Mouse (Mus musculus): ENCODE measurements around the gene Scml4. TPM values are rescaled to one million over a fixed set of nuclear protein-coding genes. Genes with fewer than 3 reads are reported as not detected.

Gene Scml4
- 9.2 and 9.6 TPM in 2 replicates for polyA plus RNA-seq (2015; fragmentation: Nextera tagmentation; extraction: Ambion mirVana)

DNA sequence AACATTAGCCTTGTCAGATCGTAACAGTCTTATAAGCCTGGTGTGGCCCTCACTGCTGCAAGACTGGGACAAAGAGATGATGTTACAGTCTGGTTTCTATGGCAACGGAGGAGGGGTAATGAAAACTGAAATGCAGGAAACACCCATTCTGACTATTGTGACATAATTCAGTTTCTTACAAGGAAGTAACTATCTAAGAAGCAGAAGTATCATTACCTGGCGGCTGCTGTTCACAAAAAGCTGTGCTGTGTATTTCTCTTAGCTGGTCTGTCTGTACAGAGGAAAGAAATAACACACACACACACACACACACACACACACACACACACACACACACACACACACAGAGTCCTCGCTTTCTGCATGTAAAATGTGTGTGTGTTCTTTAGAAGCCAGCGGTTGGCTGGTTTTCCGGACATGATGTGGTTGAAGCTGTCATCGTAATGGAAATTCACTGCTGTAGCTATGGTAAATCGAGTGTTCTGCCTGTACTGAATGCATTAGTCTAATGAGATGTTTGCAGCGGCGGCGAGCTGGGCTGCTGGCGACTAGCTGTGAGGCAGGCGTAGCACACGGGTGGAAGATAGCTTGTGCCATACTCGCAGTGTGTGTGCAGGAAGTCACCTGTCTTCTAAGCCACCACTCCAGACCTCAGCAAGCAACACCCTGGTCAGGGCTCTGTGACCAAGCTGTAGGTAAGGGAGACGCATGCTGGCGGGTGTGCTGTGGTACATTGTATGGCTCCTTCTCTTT is at the start of gene Scml4:
Gene Scml4 (plus strand): TSS at position 212 of the 753 bp plus-strand sequence.
- H3K9me3 ChIP-seq: no peaks in the 10 kb centered on the region
- peak; percentile 78 for ATAC-seq (replicated peaks)
- H3K4me3 ChIP-seq: peak within 1 kb of the TSS; percentile 42
- peaks cover 54% of the 10 kb centered on the region for H3K4me1 ChIP-seq
- H3K36me3 ChIP-seq: no peaks in the 10 kb centered on the region
- peak within 1 kb of the TSS; percentile 53 for H3K9ac ChIP-seq (replicated peaks)
- H3K27me3 ChIP-seq: peaks cover 8% of the 10 kb centered on the region; the same call in 1 of the 2 replicates
- peak within 1 kb of the TSS; percentile 56 for H3K4me2 ChIP-seq (replicated peaks)
- WGBS: 14% methylated on average over 17 of the region's 17 CpGs
- H3K27ac ChIP-seq (replicated peaks): peak within 1 kb of the TSS; percentile 86

DNA sequence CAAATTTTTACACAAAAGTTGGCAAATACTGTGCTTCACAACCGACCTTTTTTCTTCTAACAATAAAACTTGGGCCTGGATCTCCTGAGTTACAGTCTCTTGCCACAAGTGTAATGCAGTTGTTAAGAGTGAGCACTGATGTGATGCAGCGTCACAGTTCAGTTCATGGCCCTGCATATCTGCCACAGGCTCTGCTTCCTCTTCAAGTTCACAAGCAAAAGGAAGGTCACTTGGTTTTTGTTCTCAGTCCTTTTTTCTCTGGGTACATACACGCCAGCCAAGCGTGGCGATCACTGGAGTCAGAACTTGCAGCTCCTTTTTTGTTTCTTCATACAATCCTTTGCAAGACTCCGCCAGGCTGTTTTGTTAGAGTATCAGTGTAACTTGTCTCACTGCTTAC is 34.2 kb upstream of the Scml4 start:
- H3K36me3 ChIP-seq: peaks cover 62% of the 10 kb centered on the region
- no peak for ATAC-seq (replicated peaks)
- H3K27ac ChIP-seq (replicated peaks): no peak overlapping the region
- no peak overlapping the region for H3K4me3 ChIP-seq
- WGBS: 49% methylated on average over 6 of the region's 6 CpGs
- no peaks in the 10 kb centered on the region for H3K9me3 ChIP-seq
- H3K4me1 ChIP-seq: no peaks in the 10 kb centered on the region
- H3K4me2 ChIP-seq (replicated peaks): no peak overlapping the region
- H3K9ac ChIP-seq (replicated peaks): no peak overlapping the region
- no peaks in the 10 kb centered on the region for H3K27me3 ChIP-seq

DNA sequence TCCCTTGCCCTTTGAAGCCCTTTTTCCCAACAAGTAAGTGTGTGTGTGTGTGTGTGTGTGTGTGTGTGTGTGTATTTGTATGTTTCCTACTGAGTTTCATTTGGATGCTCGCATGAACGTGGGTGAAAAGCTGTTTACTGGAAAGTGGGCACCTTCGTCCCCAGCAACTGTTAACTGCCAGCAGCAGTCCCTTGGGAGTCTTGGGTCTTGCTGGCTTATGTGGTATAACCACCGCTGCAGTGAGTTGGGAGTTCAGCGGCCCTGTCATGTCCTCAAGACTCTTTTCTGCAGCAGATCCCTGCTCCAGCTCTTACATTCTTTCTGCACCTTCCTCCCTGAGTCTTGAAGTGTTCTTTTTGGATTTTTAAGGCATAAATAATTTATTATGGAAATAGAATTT is 33.0 kb upstream of the Scml4 start:
- Histone ChIP-seq H3K4me1 (no peaks in the 10 kb centered on the region), H3K27ac (replicated peaks) (no peak overlapping the region), H3K4me2 (replicated peaks) (no peak overlapping the region), H3K36me3 (peaks cover 61% of the 10 kb centered on the region), H3K9me3 (no peaks in the 10 kb centered on the region), H3K9ac (replicated peaks) (no peak overlapping the region), H3K4me3 (no peak overlapping the region), H3K27me3 (no peaks in the 10 kb centered on the region)
- no peak for ATAC-seq (replicated peaks)
- WGBS: 88% methylated on average over 5 of the region's 5 CpGs

DNA sequence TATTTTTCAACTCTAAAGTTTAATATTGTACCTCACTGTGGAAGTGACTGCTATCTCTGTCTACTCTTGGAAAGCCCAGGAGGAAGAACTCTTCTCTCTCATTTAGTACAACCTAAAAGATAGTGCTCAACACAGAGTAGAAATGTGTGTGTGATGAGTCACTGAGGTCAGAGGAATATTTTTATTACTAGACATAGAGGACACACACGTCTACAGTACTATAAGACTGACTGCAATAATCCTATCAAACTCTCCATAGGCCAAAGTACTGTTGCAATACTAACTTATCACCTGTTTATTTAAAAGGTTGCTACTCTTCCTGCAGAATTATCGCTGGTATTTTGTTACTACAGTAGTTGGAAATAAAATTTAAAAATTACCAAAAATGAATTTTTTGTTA is 30.2 kb upstream of the Scml4 start:
- Histone ChIP-seq H3K4me3 (no peak overlapping the region), H3K4me1 (peaks cover 13% of the 10 kb centered on the region), H3K27ac (replicated peaks) (no peak overlapping the region), H3K9me3 (no peaks in the 10 kb centered on the region), H3K36me3 (peaks cover 41% of the 10 kb centered on the region), H3K9ac (replicated peaks) (no peak overlapping the region), H3K27me3 (no peaks in the 10 kb centered on the region), H3K4me2 (replicated peaks) (no peak overlapping the region)
- 91% methylated on average over 2 of the region's 2 CpGs for WGBS
- ATAC-seq (replicated peaks): no peak

DNA sequence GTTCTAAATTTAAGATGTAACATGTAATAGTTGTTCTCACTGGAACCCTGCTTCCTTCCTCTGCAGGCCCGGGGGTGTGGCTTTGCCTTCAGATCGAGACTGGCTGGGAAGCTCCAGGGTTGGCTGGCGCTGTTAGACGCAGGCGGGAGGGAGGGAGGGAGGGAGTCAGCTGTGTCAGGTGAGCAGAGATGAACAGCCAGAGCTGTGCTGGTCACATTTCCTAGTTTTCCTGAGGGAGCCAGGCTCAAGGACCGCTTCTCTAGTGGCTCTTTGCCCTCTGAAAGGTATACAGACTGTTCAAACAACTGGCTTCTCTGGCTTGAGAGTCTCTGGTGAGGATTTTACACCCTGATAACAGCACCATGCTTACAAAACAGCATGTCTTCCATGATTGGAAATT is 29.8 kb upstream of the Scml4 start:
- peaks cover 13% of the 10 kb centered on the region for H3K4me1 ChIP-seq
- peaks cover 37% of the 10 kb centered on the region for H3K36me3 ChIP-seq
- no peak overlapping the region for H3K27ac ChIP-seq (replicated peaks)
- no peak overlapping the region for H3K9ac ChIP-seq (replicated peaks)
- no peak overlapping the region for H3K4me2 ChIP-seq (replicated peaks)
- H3K9me3 ChIP-seq: no peaks in the 10 kb centered on the region
- H3K27me3 ChIP-seq: no peaks in the 10 kb centered on the region
- WGBS: 53% methylated on average over 6 of the region's 6 CpGs
- ATAC-seq (replicated peaks): no peak
- no peak overlapping the region for H3K4me3 ChIP-seq

DNA sequence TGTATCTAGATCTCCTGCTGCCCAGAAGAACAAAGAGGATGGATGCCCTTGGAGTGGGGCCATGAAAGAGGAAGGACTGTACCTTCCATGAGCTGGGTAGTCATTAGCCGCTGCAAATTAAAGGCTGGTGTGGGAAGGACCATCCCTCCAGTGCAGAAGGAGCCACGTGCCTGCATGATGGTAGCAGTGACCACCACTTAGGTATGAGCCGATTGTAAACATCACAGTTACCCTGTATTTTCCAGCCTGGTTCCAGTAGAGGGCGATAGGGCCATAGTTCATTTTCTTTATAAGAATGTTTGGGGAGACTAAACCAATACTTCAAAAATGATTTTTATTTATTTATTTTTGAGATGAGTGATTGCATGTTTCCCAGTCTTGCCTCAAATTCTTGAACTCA is 27.5 kb upstream of the Scml4 start:
- Histone ChIP-seq H3K4me2 (replicated peaks) (no peak overlapping the region), H3K9ac (replicated peaks) (no peak overlapping the region), H3K9me3 (no peaks in the 10 kb centered on the region), H3K27ac (replicated peaks) (peak overlapping the region; percentile 69), H3K4me1 (peaks cover 18% of the 10 kb centered on the region), H3K4me3 (no peak overlapping the region), H3K27me3 (no peaks in the 10 kb centered on the region), H3K36me3 (peaks cover 34% of the 10 kb centered on the region)
- ATAC-seq (replicated peaks): 0 out of 2 replicates have a peak, but pooled peaks have one; percentile 12
- WGBS: 27% methylated on average over 4 of the region's 4 CpGs

DNA sequence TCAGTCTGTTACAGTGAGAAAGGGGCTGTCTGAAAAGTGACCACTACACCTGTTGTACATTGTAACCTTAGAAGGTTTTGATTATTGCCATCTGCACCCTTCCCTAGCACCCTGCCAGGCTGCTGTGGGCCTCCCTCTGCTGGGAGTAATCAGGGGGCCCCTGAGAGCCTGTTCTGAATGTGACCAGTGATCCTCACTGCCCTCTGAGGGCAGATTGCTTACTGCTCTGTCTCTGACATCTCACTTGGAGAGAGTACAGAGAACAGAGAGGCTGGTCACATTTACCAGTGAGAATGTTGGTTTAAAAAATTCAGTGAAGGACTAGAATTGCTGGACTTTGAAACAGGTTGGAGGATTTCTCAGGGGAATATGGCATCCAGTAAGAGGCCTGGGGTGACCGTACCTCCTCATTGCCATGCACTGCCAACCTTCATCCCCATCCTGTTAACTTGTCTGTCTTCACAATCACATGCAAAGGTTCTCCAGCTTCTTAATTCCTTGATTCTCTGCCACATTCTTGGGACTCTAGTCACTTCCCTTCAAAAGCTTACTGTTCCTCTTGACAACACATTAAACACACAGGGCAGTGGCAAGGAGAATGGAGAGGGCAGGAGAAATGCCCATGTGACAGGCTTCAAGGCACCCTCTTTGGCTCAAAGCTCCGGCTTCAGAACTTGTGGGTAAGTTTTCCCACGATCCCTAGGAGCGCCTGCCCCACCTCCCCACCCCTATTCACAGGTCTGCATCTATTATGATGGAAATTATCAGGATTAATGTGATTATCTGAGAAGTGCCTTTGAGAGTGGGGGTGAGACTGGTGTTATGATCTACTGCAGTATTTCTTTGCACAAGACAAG is 26.1 kb upstream of the Scml4 start:
- H3K4me2 ChIP-seq (replicated peaks): no peak overlapping the region
- peaks cover 22% of the 10 kb centered on the region for H3K36me3 ChIP-seq
- peak overlapping the region; percentile 69 for H3K27ac ChIP-seq (replicated peaks)
- H3K4me3 ChIP-seq: no peak overlapping the region
- no peak overlapping the region for H3K9ac ChIP-seq (replicated peaks)
- no peaks in the 10 kb centered on the region for H3K27me3 ChIP-seq
- WGBS: 13% methylated on average over 4 of the region's 4 CpGs
- H3K9me3 ChIP-seq: no peaks in the 10 kb centered on the region
- H3K4me1 ChIP-seq: peaks cover 18% of the 10 kb centered on the region
- peak; percentile 67 for ATAC-seq (replicated peaks)

DNA sequence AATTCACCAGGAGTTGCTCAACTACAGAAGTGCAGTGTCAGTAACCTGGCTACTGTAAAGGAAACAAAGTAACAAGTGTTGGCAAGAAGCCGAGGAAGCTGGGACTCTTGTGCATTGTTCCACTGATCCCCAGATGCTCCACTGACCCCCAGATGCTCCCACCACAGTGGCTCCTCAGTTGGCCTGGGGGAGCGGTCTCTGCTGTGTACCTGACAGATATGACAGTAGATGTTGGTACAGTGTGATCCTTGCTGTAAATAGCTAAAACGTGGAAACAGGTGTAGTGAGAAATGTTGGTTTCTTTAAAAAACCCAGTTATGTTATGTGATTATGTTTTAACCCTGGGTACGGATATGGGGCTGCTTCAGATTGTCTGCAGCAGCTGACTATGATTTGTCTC is 22.1 kb upstream of the Scml4 start:
- WGBS: 89% methylated on average over 4 of the region's 4 CpGs
- no peak for ATAC-seq (replicated peaks)

DNA sequence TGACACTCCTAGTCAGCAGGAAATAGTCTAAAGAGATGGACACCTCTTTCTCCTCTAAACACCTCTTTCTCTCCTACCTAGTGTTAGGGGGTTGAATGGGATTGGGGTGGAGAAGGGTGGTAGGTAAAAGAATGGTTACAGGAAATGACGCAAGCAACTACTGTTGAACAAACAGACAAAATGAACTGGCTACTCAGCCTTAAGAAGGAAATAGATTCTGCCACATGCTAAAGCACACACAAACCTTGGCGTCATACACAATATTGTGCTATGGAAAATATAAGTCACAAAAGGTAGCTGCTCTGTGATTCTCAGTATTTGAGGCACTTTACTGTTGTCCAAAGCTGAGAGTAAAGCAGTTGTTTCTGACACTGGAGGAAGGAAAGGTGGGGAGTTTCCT is 21.4 kb upstream of the Scml4 start:
- H3K27ac ChIP-seq (replicated peaks): no peak overlapping the region
- H3K27me3 ChIP-seq: no peaks in the 10 kb centered on the region
- no peak overlapping the region for H3K4me2 ChIP-seq (replicated peaks)
- H3K4me3 ChIP-seq: no peak overlapping the region
- H3K9me3 ChIP-seq: no peaks in the 10 kb centered on the region
- WGBS: 98% methylated on average over 2 of the region's 2 CpGs
- no peak for ATAC-seq (replicated peaks)
- H3K36me3 ChIP-seq: peaks cover 5% of the 10 kb centered on the region
- peaks cover 9% of the 10 kb centered on the region for H3K4me1 ChIP-seq
- H3K9ac ChIP-seq (replicated peaks): no peak overlapping the region

More for the DNA sequence above, 22.1 kb upstream of the Scml4 start:
- H3K27ac ChIP-seq (replicated peaks): no peak overlapping the region
- peaks cover 5% of the 10 kb centered on the region for H3K36me3 ChIP-seq
- H3K4me3 ChIP-seq: no peak overlapping the region
- no peaks in the 10 kb centered on the region for H3K9me3 ChIP-seq
- H3K4me2 ChIP-seq (replicated peaks): no peak overlapping the region
- no peak overlapping the region for H3K9ac ChIP-seq (replicated peaks)
- H3K27me3 ChIP-seq: no peaks in the 10 kb centered on the region
- peaks cover 14% of the 10 kb centered on the region for H3K4me1 ChIP-seq

DNA sequence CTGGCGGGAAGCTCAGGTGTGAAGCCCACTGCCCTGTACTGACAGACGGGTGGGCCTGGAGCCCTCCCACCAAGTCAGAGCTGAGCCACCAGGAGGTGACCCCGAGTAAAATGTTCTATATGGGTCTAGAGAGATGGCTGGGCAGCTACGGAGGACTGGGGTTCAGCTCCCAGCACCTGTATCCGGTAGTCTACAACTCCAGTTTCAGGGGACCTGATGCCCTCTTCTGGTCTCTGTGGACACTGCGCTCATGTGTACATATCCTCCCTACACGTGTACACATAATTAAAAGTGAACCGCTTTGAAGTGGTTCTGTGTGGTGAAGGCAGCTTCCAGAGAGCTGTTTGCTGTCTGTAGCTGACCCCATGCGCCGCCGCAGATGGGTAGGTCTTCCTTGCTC is 20.1 kb upstream of the Scml4 start:
- Histone ChIP-seq H3K4me1 (0 out of 2 replicates have a peak, but pooled peaks cover 5% of the 10 kb centered on the region), H3K36me3 (peaks cover 5% of the 10 kb centered on the region), H3K27me3 (no peaks in the 10 kb centered on the region), H3K9me3 (no peaks in the 10 kb centered on the region), H3K27ac (replicated peaks) (no peak overlapping the region), H3K4me3 (no peak overlapping the region), H3K4me2 (replicated peaks) (no peak overlapping the region), H3K9ac (replicated peaks) (no peak overlapping the region)
- WGBS: 96% methylated on average over 11 of the region's 11 CpGs
- ATAC-seq (replicated peaks): no peak

DNA sequence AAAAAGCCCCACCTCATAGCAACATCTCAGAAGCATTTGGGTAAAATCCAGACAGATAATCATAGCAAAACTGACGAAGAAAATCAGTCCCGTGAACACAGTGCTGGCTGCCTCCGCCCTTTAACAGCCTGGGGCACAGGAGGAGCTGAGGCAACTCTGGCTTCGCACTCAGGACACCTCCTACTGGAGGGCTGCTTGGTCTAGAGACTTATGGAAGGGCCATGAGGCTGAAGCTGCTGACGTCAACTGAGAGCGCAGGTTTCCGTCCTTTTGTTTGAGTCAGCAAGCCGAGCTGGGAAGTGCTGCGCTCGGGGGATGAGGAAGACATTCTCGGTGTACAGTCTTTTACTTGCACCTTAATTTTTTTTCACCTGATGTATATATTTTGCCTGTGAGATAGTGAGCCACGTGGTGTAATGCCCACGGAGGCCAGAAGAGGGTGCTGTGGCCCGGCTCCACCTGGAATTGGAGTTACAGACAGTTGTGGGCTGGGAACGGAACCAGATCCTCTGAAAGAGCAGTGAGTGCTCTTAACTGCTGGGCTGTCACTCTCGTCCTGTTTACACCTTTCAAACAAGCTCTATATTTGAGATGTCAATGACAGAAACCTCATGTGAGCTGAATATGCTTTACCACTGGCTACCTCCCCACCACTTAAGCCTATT is 18.5 kb upstream of the Scml4 start:
- Histone ChIP-seq H3K9ac (replicated peaks) (no peak overlapping the region), H3K27me3 (no peaks in the 10 kb centered on the region), H3K4me3 (no peak overlapping the region), H3K4me2 (replicated peaks) (no peak overlapping the region), H3K36me3 (peaks cover 5% of the 10 kb centered on the region), H3K27ac (replicated peaks) (no peak overlapping the region), H3K9me3 (no peaks in the 10 kb centered on the region), H3K4me1 (no peaks in the 10 kb centered on the region)
- 67% methylated on average over 16 of the region's 16 CpGs for WGBS
- ATAC-seq (replicated peaks): no peak

DNA sequence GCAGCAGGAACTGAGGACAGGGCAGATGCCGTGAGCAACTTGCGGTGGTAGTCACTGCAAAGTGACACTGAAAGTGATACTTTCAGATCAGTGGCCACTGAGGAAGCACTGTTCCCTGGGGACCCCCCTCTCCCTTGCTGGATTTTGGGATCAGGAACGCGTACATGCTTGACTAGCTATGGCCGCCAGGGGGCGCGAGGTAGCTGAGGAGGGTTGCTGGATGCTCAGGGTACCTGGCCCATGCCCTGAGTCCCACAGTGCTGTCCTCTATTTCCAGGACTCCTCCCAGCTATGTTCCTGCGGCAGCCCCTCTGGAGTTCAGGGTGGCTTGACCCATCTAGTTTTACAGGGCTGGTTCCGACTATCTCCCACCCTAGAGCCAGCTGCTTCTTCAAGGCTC is 17.8 kb upstream of the Scml4 start:
- ATAC-seq (replicated peaks): peak; percentile 62
- no peaks in the 10 kb centered on the region for H3K4me1 ChIP-seq
- no peak overlapping the region for H3K27ac ChIP-seq (replicated peaks)
- peaks cover 1% of the 10 kb centered on the region for H3K36me3 ChIP-seq
- no peaks in the 10 kb centered on the region for H3K27me3 ChIP-seq
- no peak overlapping the region for H3K9ac ChIP-seq (replicated peaks)
- H3K9me3 ChIP-seq: no peaks in the 10 kb centered on the region
- WGBS: 16% methylated on average over 9 of the region's 9 CpGs
- no peak overlapping the region for H3K4me3 ChIP-seq
- no peak overlapping the region for H3K4me2 ChIP-seq (replicated peaks)

Data from forebrain, embryonic 15.5 days (tissue).